Mouse (Mus musculus) limb, embryonic 14.5 days (tissue): Measurements from ENCODE around the gene Serpini2. TPM values are rescaled to one million over a fixed set of nuclear protein-coding genes. Genes with fewer than 3 reads are reported as not detected.
"Not testable (repeated sequence)": the region's sequence is repeated elsewhere in the genome, so short reads cannot be mapped to it uniquely, and the experiment has no call there.

Source experiments
- ATAC-seq: fragments of 200-750 bp; cut with Nextera tagmentation; 2 replicates; pipeline ENCODE4 v1.8.0; 2017; ENCODE audit warnings: low read depth, moderate number of reproducible peaks, moderate TSS enrichment; ENCODE audit not compliant: low FRiP score
- DNase-seq: peaks from one replicate; pipeline ENCODE4 v3.0.0-alpha.2; 2015; ENCODE audit warnings: low spot score
- H3K27ac ChIP-seq: fragments of 300-500 bp; sonication (generic); replicated peaks from 2 replicates; pipeline ENCODE4 v1.5.1; 2014; ENCODE audit warnings: low read depth, mild to moderate bottlenecking, low read length, moderate library complexity, mixed read lengths
- H3K27me3 ChIP-seq: fragments of 300-500 bp; sonication (generic); 2 replicates; pipeline ENCODE4 v1.6.1; 2014; ENCODE audit warnings: low read length, mixed read lengths; ENCODE audit not compliant: control insufficient read depth, insufficient read depth
- H3K36me3 ChIP-seq: fragments of 300-500 bp; sonication (generic); 2 replicates; pipeline ENCODE4 v1.6.1; 2014; ENCODE audit warnings: mild to moderate bottlenecking, low read length, moderate library complexity, mixed read lengths; ENCODE audit not compliant: control insufficient read depth, insufficient read depth
- H3K4me1 ChIP-seq: fragments of 300-500 bp; sonication (generic); 2 replicates; pipeline ENCODE4 v1.6.1; 2014; ENCODE audit warnings: antibody characterized with exemption, low read length, mixed read lengths; ENCODE audit not compliant: control insufficient read depth, insufficient read depth
- H3K4me2 ChIP-seq: fragments of 300-500 bp; sonication (generic); replicated peaks from 2 replicates; pipeline ENCODE4 v1.6.1; 2014; ENCODE audit warnings: low read depth, mild to moderate bottlenecking, low read length, moderate library complexity; ENCODE audit not compliant: severe bottlenecking
- H3K4me3 ChIP-seq: fragments of 300-500 bp; sonication (generic); replicated peaks from 2 replicates; pipeline ENCODE4 v1.5.1; 2014; ENCODE audit warnings: low read length
- H3K9ac ChIP-seq: fragments of 300-500 bp; sonication (generic); 2 replicates; pipeline ENCODE4 v1.6.1; 2014; ENCODE audit warnings: mild to moderate bottlenecking, low read depth, low read length, moderate library complexity; ENCODE audit not compliant: severe bottlenecking
- H3K9me3 ChIP-seq: fragments of 300-500 bp; sonication (generic); 2 replicates; pipeline ENCODE4 v1.6.1; 2016; ENCODE audit warnings: low read length; ENCODE audit not compliant: control insufficient read depth
- POLR2A ChIP-seq: fragments of 200-500 bp; IDR thresholded peaks from 2 replicates; pipeline ENCODE4 v1.8.0; 2012; ENCODE audit warnings: inconsistent platforms, mild to moderate bottlenecking, moderate library complexity, borderline replicate concordance; ENCODE audit not compliant: insufficient read depth, insufficient read length; ENCODE audit errors: extremely low read depth
- WGBS: fragments of 180-500 bp; shearing (Covaris S2); extraction: QIAGEN DNeasy Blood & Tissue Kit; methylation state at CpG from one replicate; pipeline ENCODE4 v1.1.7; 2014; 5-methylcytosine and 5-hydroxymethylcytosine counted together
- polyA plus RNA-seq, 2 experiments: library from polyadenylated mRNA; depleted of rRNA in 1 of 2; stranded (reverse) in 1 of 2; unstranded in 1 of 2; fragments of >200 nt; fragmentation: Nextera tagmentation in 1 of 2; extraction: Ambion mirVana in 1 of 2; gene quantifications; 2 replicates each; pipeline versions ENCODE4 v1.2.1 to v1.2.3; 2012 to 2014

The Serpini2 gene
- not detected in 2 replicates for polyA plus RNA-seq (2012; rRNA removed)
- not detected in 2 replicates for polyA plus RNA-seq (2014; fragmentation: Nextera tagmentation; extraction: Ambion mirVana)

GRCm38 (mm10) chr3:75269978-75270377 is at the start of gene Serpini2:
Gene Serpini2, minus strand, starts transcription at chr3:75270078.
- no peak within 1 kb of the TSS for H3K4me3 ChIP-seq
- no peak within 1 kb of the TSS for H3K9ac ChIP-seq
- H3K36me3 ChIP-seq, result no peaks in the 10 kb centered on the region
- H3K4me1 ChIP-seq, result no peaks in the 10 kb centered on the region
- ATAC-seq, result no peak
- 77% methylated on average over 2 of the region's 2 CpGs for WGBS
- TF ChIP-seq POLR2A, result no peak
- no peak within 1 kb of the TSS for H3K27ac ChIP-seq
- no peaks in the 10 kb centered on the region for H3K27me3 ChIP-seq
- no peak within 1 kb of the TSS for H3K4me2 ChIP-seq
- no peaks in the 10 kb centered on the region for H3K9me3 ChIP-seq
- no peak for DNase-seq

- Histone ChIP-seq H3K9ac (no peak overlapping the region), H3K9me3 (no peaks in the 10 kb centered on the region), H3K27ac (no peak overlapping the region), H3K36me3 (no peaks in the 10 kb centered on the region), H3K4me2 (no peak overlapping the region), H3K4me3 (no peak overlapping the region), H3K4me1 (no peaks in the 10 kb centered on the region), H3K27me3 (no peaks in the 10 kb centered on the region)
- WGBS, result 86% methylated on average over 4 of the region's 4 CpGs
- no peak for ATAC-seq
- no peak for DNase-seq
- TF ChIP-seq POLR2A, result no peak
Measured at GRCm38 (mm10) chr3:75308861-75309260, 39.0 kb upstream of the Serpini2 start.

GRCm38 (mm10) chr3:75308228-75308627 is 38.4 kb upstream of the Serpini2 start:
- no peaks in the 10 kb centered on the region for H3K9me3 ChIP-seq
- no peak for TF ChIP-seq POLR2A
- H3K9ac ChIP-seq, result no peak overlapping the region
- H3K4me2 ChIP-seq, result no peak overlapping the region
- no peaks in the 10 kb centered on the region for H3K4me1 ChIP-seq
- DNase-seq (no peak), ATAC-seq (no peak)
- no peaks in the 10 kb centered on the region for H3K36me3 ChIP-seq
- no peaks in the 10 kb centered on the region for H3K27me3 ChIP-seq
- no peak overlapping the region for H3K4me3 ChIP-seq
- no peak overlapping the region for H3K27ac ChIP-seq
- 73% methylated on average over 3 of the region's 3 CpGs for WGBS

GRCm38 (mm10) chr3:75305584-75305983 is 35.7 kb upstream of the Serpini2 start:
- no peak for ATAC-seq
- Histone ChIP-seq H3K9me3 (no peaks in the 10 kb centered on the region), H3K4me3 (no peak overlapping the region), H3K27me3 (no peaks in the 10 kb centered on the region), H3K4me2 (no peak overlapping the region), H3K9ac (no peak overlapping the region), H3K4me1 (no peaks in the 10 kb centered on the region), H3K27ac (no peak overlapping the region), H3K36me3 (no peaks in the 10 kb centered on the region)
- no peak for DNase-seq
- 74% methylated on average over 3 of the region's 3 CpGs for WGBS
- no peak for TF ChIP-seq POLR2A

GRCm38 (mm10) chr3:75304621-75305020 is 34.7 kb upstream of the Serpini2 start:
- H3K4me2 ChIP-seq, result no peak overlapping the region
- 87% methylated on average over 5 of the region's 5 CpGs for WGBS
- ATAC-seq (no peak), DNase-seq (no peak)
- no peak overlapping the region for H3K4me3 ChIP-seq
- no peak for TF ChIP-seq POLR2A
- no peaks in the 10 kb centered on the region for H3K4me1 ChIP-seq
- no peak overlapping the region for H3K27ac ChIP-seq
- H3K9ac ChIP-seq, result no peak overlapping the region
- no peaks in the 10 kb centered on the region for H3K27me3 ChIP-seq
- H3K36me3 ChIP-seq, result no peaks in the 10 kb centered on the region
- H3K9me3 ChIP-seq, result no peaks in the 10 kb centered on the region

- no peak for DNase-seq
- WGBS, result 90% methylated on average over 2 of the region's 2 CpGs
- Histone ChIP-seq H3K36me3 (no peaks in the 10 kb centered on the region), H3K27me3 (no peaks in the 10 kb centered on the region), H3K4me2 (no peak overlapping the region), H3K9ac (no peak overlapping the region), H3K27ac (no peak overlapping the region), H3K4me3 (no peak overlapping the region), H3K9me3 (no peaks in the 10 kb centered on the region), H3K4me1 (no peaks in the 10 kb centered on the region)
- no peak for TF ChIP-seq POLR2A
- no peak for ATAC-seq
Measured at GRCm38 (mm10) chr3:75301072-75301471, 31.2 kb upstream of the Serpini2 start.

GRCm38 (mm10) chr3:75299464-75299863 is 29.6 kb upstream of the Serpini2 start:
- H3K27ac ChIP-seq, H3K9me3 ChIP-seq, H3K4me2 ChIP-seq, H3K4me1 ChIP-seq, H3K36me3 ChIP-seq, ATAC-seq, H3K4me3 ChIP-seq, DNase-seq, H3K27me3 ChIP-seq, H3K9ac ChIP-seq: not testable (repeated sequence)
- WGBS, result 72% methylated on average over 1 of the region's 1 CpGs
